Mouse (Mus musculus) testis, adult 2 months (tissue): Measurements from ENCODE around the gene Aldh3b3.

Experiments used
- CTCF ChIP-seq: fragments of 200-500 bp; IDR thresholded peaks from 2 replicates; pipeline ENCODE4 v1.5.1; 2012; ENCODE audit warnings: low read depth, mild to moderate bottlenecking, inconsistent platforms, low read length, moderate library complexity; ENCODE audit not compliant: control insufficient read depth, insufficient read depth, insufficient replicate concordance
- POLR2A ChIP-seq: fragments of 200-500 bp; IDR thresholded peaks from 2 replicates; pipeline ENCODE4 v1.6.1; 2012; ENCODE audit warnings: low read depth, mild to moderate bottlenecking, inconsistent platforms, low read length, moderate library complexity; ENCODE audit not compliant: control insufficient read depth

DNA sequence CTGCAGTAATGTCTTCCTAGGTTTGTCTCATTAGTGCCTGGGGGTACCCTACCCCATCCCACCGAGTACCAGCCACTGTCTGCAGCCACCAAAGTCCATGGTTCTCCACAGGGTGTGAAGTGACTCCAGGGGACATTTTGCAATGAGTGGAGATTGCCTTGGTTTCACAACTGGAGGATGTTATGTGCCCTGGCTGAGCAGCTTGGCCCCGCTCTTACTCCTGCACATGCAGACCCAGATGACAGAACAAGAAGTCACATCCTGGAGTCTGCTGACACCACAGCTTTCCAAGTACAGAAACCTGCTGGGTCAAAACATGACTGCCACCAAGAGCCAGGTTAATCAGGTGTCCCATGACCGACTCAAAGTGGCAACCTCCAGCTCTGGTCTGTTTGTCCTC lies 3.4 kb upstream of the Aldh3b3 start:
- no peak for TF ChIP-seq POLR2A
- TF ChIP-seq CTCF = no peak
